Mouse (Mus musculus): ENCODE data around the gene Ankrd9. TPM values are rescaled to one million over a fixed set of nuclear protein-coding genes. Genes with fewer than 3 reads are reported as not detected.

Ankrd9 gene
- polyA plus RNA-seq, 1 experiment: 11.8 TPM

DNA sequence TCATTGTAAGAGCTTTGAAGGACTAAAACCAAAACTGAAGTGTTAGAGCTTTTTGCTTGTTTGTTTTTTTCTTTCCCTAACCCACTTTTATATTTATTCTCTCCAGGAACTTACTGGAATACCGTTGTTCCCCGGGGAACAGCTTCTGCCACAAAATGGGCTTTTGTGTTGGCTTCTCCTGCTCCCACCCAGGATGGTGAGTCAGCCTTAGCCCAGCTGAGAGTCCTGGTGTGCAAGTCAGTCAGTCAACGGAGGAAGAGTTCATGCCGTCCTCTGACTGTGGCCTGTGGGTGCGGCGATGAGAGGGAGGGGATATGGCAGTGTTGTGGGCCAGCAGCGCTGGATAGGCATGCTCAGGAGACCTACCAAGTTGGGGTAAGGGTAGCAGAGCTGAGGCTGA lies 32.6 kb downstream of the Ankrd9 start:
- peaks cover 37% of the 10 kb centered on the region for H3K4me1 ChIP-seq (ENCODE audit: control insufficient read depth)
- no peaks in the 10 kb centered on the region for H3K27me3 ChIP-seq (ENCODE audit: control insufficient read depth)
- TF ChIP-seq TAL1 (IDR thresholded peaks at IDR 0.05; ENCODE audit: low read length) (no peak), GATA1 (IDR thresholded peaks at IDR 0.05; ENCODE audit: low read length) (no peak)
- H3K9me3 ChIP-seq (ENCODE audit: control insufficient read depth, low read length): no peaks in the 10 kb centered on the region
- no peak overlapping the region for H3K4me3 ChIP-seq (replicated peaks)
- peaks cover 77% of the 10 kb centered on the region for H3K36me3 ChIP-seq (ENCODE audit: control insufficient read depth)

DNA sequence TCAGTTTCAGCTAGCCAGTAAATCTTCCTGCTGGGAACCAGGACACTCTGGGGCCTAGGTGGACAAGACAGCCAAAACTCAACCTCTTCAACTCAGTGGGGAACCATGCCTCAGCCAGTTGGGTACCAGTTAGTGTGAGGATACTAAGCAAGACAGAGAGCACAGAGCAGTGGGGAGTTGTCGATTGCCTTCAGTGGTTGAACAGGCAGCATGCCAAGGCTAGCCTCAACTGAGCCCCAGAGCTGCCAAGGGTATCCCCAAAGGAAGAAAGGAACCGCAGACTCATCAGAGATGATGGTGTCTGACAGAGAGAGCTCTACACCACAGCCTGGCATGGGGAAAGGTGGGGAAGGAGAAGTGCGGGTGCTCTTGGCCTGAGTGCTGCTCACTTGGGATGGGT lies 38.0 kb downstream of the Ankrd9 start:
- Histone ChIP-seq H3K36me3 (ENCODE audit: control insufficient read depth) (peaks cover 80% of the 10 kb centered on the region), H3K4me3 (replicated peaks) (no peak overlapping the region), H3K27me3 (ENCODE audit: control insufficient read depth) (no peaks in the 10 kb centered on the region), H3K4me1 (ENCODE audit: control insufficient read depth) (peaks cover 23% of the 10 kb centered on the region), H3K9me3 (ENCODE audit: control insufficient read depth, low read length) (no peaks in the 10 kb centered on the region)
- no peak for TF ChIP-seq TAL1 (IDR thresholded peaks at IDR 0.05; ENCODE audit: low read length)
- no peak for TF ChIP-seq GATA1 (IDR thresholded peaks at IDR 0.05; ENCODE audit: low read length)

DNA sequence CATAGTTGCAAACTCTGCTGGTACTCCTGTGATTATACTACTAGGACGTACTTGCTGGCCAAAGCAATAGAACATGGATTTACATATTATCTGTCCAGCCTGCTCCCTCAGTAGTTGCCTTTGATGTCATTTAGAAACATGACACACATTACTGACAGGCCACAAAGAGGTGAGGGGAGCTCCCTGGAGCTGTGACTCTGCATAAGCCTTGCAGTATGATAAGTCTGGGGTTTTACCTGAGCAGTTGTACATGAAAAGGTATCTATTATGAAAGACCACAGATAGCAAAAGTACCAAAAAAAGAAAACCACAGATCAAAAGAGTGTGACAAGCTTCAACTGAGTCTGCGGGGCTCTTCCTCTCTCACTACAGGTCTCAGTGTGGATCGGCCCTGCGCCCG lies 39.5 kb downstream of the Ankrd9 start:
- Histone ChIP-seq H3K27me3 (ENCODE audit: control insufficient read depth) (no peaks in the 10 kb centered on the region), H3K4me1 (ENCODE audit: control insufficient read depth) (peaks cover 20% of the 10 kb centered on the region), H3K4me3 (replicated peaks) (no peak overlapping the region), H3K36me3 (ENCODE audit: control insufficient read depth) (peaks cover 74% of the 10 kb centered on the region), H3K9me3 (ENCODE audit: control insufficient read depth, low read length) (no peaks in the 10 kb centered on the region)
- TF ChIP-seq TAL1 (IDR thresholded peaks at IDR 0.05; ENCODE audit: low read length): no peak
- TF ChIP-seq GATA1 (IDR thresholded peaks at IDR 0.05; ENCODE audit: low read length): no peak

DNA sequence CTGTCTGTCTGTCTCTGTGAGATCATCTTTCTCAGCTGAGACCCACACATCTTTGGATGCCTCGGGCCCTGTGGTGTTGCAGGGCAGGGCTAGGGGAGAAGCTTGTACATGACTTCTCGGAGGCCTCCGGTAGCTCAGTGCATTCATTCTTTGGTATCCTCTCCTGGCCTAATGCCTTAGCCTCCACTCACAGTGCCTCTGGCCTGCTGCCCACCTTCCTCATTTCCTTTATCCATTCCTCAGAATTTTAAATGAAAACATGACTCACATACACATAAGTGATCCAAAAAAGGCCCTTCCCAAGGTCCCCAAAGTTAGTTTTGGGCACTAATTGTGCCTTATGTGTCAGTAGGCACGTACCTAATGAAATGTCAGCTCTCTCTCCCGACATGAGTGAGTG lies 41.3 kb downstream of the Ankrd9 start:
- H3K9me3 ChIP-seq (ENCODE audit: control insufficient read depth, low read length): no peaks in the 10 kb centered on the region
- peaks cover 79% of the 10 kb centered on the region for H3K36me3 ChIP-seq (ENCODE audit: control insufficient read depth)
- H3K27me3 ChIP-seq (ENCODE audit: control insufficient read depth): no peaks in the 10 kb centered on the region
- peaks cover 20% of the 10 kb centered on the region for H3K4me1 ChIP-seq (ENCODE audit: control insufficient read depth)
- TF ChIP-seq GATA1 (IDR thresholded peaks at IDR 0.05; ENCODE audit: low read length): no peak
- no peak for TF ChIP-seq TAL1 (IDR thresholded peaks at IDR 0.05; ENCODE audit: low read length)
- no peak overlapping the region for H3K4me3 ChIP-seq (replicated peaks)

DNA sequence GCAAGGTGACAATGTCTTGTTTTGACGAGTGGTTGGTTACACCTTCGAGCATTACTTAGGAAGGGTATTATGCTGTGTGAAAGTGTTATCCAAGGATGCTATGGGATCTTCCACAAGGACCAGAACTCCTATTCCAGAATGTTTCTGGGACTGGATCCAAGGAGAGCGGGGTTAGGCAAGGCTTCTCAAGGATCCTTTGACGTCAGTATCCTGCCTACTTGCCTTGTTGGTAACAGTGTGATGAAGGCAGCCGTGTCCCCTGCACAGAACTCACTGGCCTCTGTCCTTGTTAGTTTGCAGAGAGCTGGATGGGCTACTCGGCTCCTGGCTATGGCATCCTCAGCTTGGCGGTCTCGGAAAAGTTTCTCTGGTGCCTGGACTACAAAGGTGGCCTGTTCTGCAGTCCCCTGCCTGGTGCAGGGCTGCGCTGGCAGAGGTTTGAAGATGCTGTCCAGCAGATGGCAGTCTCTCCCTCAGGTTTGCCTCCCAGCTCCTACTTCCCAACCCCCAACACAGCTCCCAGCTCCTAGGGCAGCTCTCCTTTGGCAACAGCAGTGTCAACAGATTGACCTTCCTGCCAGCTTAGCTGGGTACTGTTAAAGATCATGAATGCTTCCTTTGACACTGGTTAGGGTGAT lies 42.7 kb downstream of the Ankrd9 start:
- Histone ChIP-seq H3K36me3 (ENCODE audit: control insufficient read depth) (peaks cover 81% of the 10 kb centered on the region), H3K27me3 (ENCODE audit: control insufficient read depth) (no peaks in the 10 kb centered on the region), H3K4me1 (ENCODE audit: control insufficient read depth) (peaks cover 18% of the 10 kb centered on the region), H3K4me3 (replicated peaks) (no peak overlapping the region), H3K9me3 (ENCODE audit: control insufficient read depth, low read length) (no peaks in the 10 kb centered on the region)
- TF ChIP-seq TAL1 (IDR thresholded peaks at IDR 0.05; ENCODE audit: low read length) (no peak), GATA1 (IDR thresholded peaks at IDR 0.05; ENCODE audit: low read length) (no peak)

DNA sequence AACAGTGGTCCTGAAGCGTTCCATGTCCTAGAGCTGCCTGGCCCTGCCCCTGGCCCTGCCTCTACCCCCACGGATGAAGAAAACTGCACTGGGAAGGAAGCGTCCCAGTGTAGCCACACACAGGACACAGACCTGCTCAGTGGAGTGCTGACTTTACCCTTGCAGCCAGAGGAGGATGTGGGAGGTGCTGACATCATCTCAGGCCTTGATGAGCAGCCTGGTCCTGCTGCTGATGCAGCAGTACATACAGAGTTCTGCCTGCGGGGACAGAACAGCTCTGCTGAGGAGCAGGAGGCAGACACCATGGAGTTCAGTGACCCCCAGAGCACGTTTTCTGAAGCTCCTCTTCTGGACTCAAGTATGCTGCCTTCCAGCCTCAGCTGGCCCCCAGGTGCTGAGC lies 46.0 kb downstream of the Ankrd9 start:
- no peaks in the 10 kb centered on the region for H3K9me3 ChIP-seq (ENCODE audit: control insufficient read depth, low read length)
- H3K36me3 ChIP-seq (ENCODE audit: control insufficient read depth): peaks cover 79% of the 10 kb centered on the region
- no peaks in the 10 kb centered on the region for H3K27me3 ChIP-seq (ENCODE audit: control insufficient read depth)
- TF ChIP-seq TAL1 (IDR thresholded peaks at IDR 0.05; ENCODE audit: low read length) (no peak), GATA1 (IDR thresholded peaks at IDR 0.05; ENCODE audit: low read length) (no peak)
- H3K4me3 ChIP-seq (replicated peaks): no peak overlapping the region
- H3K4me1 ChIP-seq (ENCODE audit: control insufficient read depth): peaks cover 19% of the 10 kb centered on the region

Other genes starting within 250 kb of the Ankrd9 start
- 0.67 and 1.6 TPM in 2 replicates for gene Wdr20, start 241.1 kb downstream of the Ankrd9 start, polyA plus RNA-seq (2012)
- 0.06 TPM in 1 of 2 replicates, not detected in the other for gene Mok, start 138.1 kb downstream of the Ankrd9 start, polyA plus RNA-seq (2012)
- 0.06 and 0.13 TPM in 2 replicates for gene Zfp839, start 128.8 kb downstream of the Ankrd9 start, polyA plus RNA-seq (2012)
- 1.1 TPM in 2 replicates for gene Cinp, start 89.9 kb downstream of the Ankrd9 start, polyA plus RNA-seq (2012)
- gene Tecpr2, start 89.8 kb downstream of the Ankrd9 start, polyA plus RNA-seq (2012): 0.13 and 0.16 TPM in 2 replicates
- gene Rcor1, start 60.3 kb upstream of the Ankrd9 start, polyA plus RNA-seq (2012): 0.31 and 0.44 TPM in 2 replicates
- gene Traf3, start 187.3 kb upstream of the Ankrd9 start, polyA plus RNA-seq (2012): 0.12 and 0.22 TPM in 2 replicates
- not detected in 2 replicates for gene 4930595D18Rik, start 205.5 kb upstream of the Ankrd9 start, polyA plus RNA-seq (2012)

All from erythroblast, embryonic 14.5 days (primary cell).